Mouse (Mus musculus): ENCODE measurements around the gene Zswim7. TPM values are rescaled to one million over a fixed set of nuclear protein-coding genes. Genes with fewer than 3 reads are reported as not detected.

Gene Zswim7
- polyA plus RNA-seq, 1 experiment from 2014 or later, result 29.4 TPM

GRCm38 (mm10) chr11:62251047-62251446 is 30.1 kb downstream of the Zswim7 start:
- ATAC-seq (ENCODE audit: insufficient number of reproducible peaks, insufficient read depth, low FRiP score, low TSS enrichment), result no peak; the same call in 1 of the 2 replicates
- Histone ChIP-seq H3K4me2 (replicated peaks) (peak overlapping the region; percentile 98), H3K4me3 (peak overlapping the region; percentile 68), H3K4me1 (peaks cover 32% of the 10 kb centered on the region), H3K27ac (peak overlapping the region; percentile 77), H3K9me3 (no peaks in the 10 kb centered on the region), H3K27me3 (0 out of 2 replicates have a peak, but pooled peaks cover 9% of the 10 kb centered on the region), H3K9ac (peak overlapping the region; percentile 25; the same call in 1 of the 2 replicates), H3K36me3 (no peaks in the 10 kb centered on the region)
- 18% methylated on average over 11 of the region's 11 CpGs for WGBS

GRCm38 (mm10) chr11:62249266-62250037 is 31.7 kb downstream of the Zswim7 start:
- H3K4me1 ChIP-seq, result peaks cover 32% of the 10 kb centered on the region
- H3K9ac ChIP-seq, result peak overlapping the region; percentile 63
- no peaks in the 10 kb centered on the region for H3K36me3 ChIP-seq
- H3K4me2 ChIP-seq (replicated peaks), result peak overlapping the region; percentile 98
- H3K27ac ChIP-seq, result no peak overlapping the region
- 2% methylated on average over 35 of the region's 35 CpGs for WGBS
- H3K27me3 ChIP-seq, result 0 out of 2 replicates have a peak, but pooled peaks cover 9% of the 10 kb centered on the region
- no peaks in the 10 kb centered on the region for H3K9me3 ChIP-seq
- peak overlapping the region; percentile 68 for H3K4me3 ChIP-seq
- ATAC-seq (ENCODE audit: insufficient number of reproducible peaks, insufficient read depth, low FRiP score, low TSS enrichment), result no peak; the same call in 1 of the 2 replicates

- peak within 1 kb of the TSS; percentile 63 for H3K9ac ChIP-seq
- no peaks in the 10 kb centered on the region for H3K36me3 ChIP-seq
- under 1% methylated on average over 69 of the region's 69 CpGs for WGBS
- H3K4me1 ChIP-seq, result peaks cover 32% of the 10 kb centered on the region
- H3K9me3 ChIP-seq, result no peaks in the 10 kb centered on the region
- H3K27ac ChIP-seq, result 0 out of 2 replicates have a peak within 1 kb of the TSS, but pooled peaks have one; percentile 46
- H3K4me3 ChIP-seq, result peak within 1 kb of the TSS; percentile 68
- peak within 1 kb of the TSS; percentile 98 for H3K4me2 ChIP-seq (replicated peaks)
- ATAC-seq (ENCODE audit: insufficient number of reproducible peaks, insufficient read depth, low FRiP score, low TSS enrichment), result peak; percentile 88
- H3K27me3 ChIP-seq, result 0 out of 2 replicates have a peak, but pooled peaks cover 9% of the 10 kb centered on the region
Measured at GRCm38 (mm10) chr11:62248401-62249244, 32.6 kb downstream of the Zswim7 start, which contains the start of gene Adora2b. Gene Adora2b, plus strand, starts transcription at chr11:62248984.

- peak overlapping the region; percentile 63 for H3K9ac ChIP-seq
- no peaks in the 10 kb centered on the region for H3K9me3 ChIP-seq
- no peaks in the 10 kb centered on the region for H3K36me3 ChIP-seq
- H3K27ac ChIP-seq, result 0 out of 2 replicates have a peak overlapping the region, but pooled peaks have one; percentile 46
- peaks cover 25% of the 10 kb centered on the region for H3K4me1 ChIP-seq
- peak overlapping the region; percentile 68 for H3K4me3 ChIP-seq
- no peak for ATAC-seq (ENCODE audit: insufficient number of reproducible peaks, insufficient read depth, low FRiP score, low TSS enrichment)
- H3K27me3 ChIP-seq, result 0 out of 2 replicates have a peak, but pooled peaks cover 9% of the 10 kb centered on the region
- H3K4me2 ChIP-seq (replicated peaks), result peak overlapping the region; percentile 98
- WGBS, result 37% methylated on average over 18 of the region's 18 CpGs
Measured at GRCm38 (mm10) chr11:62247759-62248400, 33.3 kb downstream of the Zswim7 start.

GRCm38 (mm10) chr11:62244471-62244870 is 36.7 kb downstream of the Zswim7 start:
- Histone ChIP-seq H3K27ac (no peak overlapping the region), H3K4me1 (peaks cover 3% of the 10 kb centered on the region; the same call in 1 of the 2 replicates), H3K27me3 (no peaks in the 10 kb centered on the region), H3K9me3 (no peaks in the 10 kb centered on the region), H3K36me3 (no peaks in the 10 kb centered on the region), H3K4me3 (no peak overlapping the region), H3K4me2 (replicated peaks) (no peak overlapping the region), H3K9ac (no peak overlapping the region)
- 80% methylated on average over 4 of the region's 4 CpGs for WGBS
- no peak for ATAC-seq (ENCODE audit: insufficient number of reproducible peaks, insufficient read depth, low FRiP score, low TSS enrichment)

GRCm38 (mm10) chr11:62243871-62244270 is 37.3 kb downstream of the Zswim7 start:
- Histone ChIP-seq H3K4me1 (no peaks in the 10 kb centered on the region; the same call in 1 of the 2 replicates), H3K9ac (no peak overlapping the region), H3K27ac (no peak overlapping the region), H3K9me3 (no peaks in the 10 kb centered on the region), H3K27me3 (no peaks in the 10 kb centered on the region), H3K4me3 (no peak overlapping the region), H3K4me2 (replicated peaks) (no peak overlapping the region), H3K36me3 (no peaks in the 10 kb centered on the region)
- ATAC-seq (ENCODE audit: insufficient number of reproducible peaks, insufficient read depth, low FRiP score, low TSS enrichment), result no peak
- WGBS, result 91% methylated on average over 8 of the region's 8 CpGs

- 74% methylated on average over 12 of the region's 12 CpGs for WGBS
- ATAC-seq (ENCODE audit: insufficient number of reproducible peaks, insufficient read depth, low FRiP score, low TSS enrichment), result no peak
Measured at GRCm38 (mm10) chr11:62240631-62241261, 40.4 kb downstream of the Zswim7 start.

GRCm38 (mm10) chr11:62224797-62225196 is 56.4 kb downstream of the Zswim7 start:
- no peak overlapping the region for H3K4me2 ChIP-seq (replicated peaks)
- no peak for ATAC-seq (ENCODE audit: insufficient number of reproducible peaks, insufficient read depth, low FRiP score, low TSS enrichment)
- H3K9ac ChIP-seq, result no peak overlapping the region
- no peak overlapping the region for H3K27ac ChIP-seq
- H3K36me3 ChIP-seq, result no peaks in the 10 kb centered on the region
- no peaks in the 10 kb centered on the region for H3K9me3 ChIP-seq
- no peaks in the 10 kb centered on the region for H3K27me3 ChIP-seq
- H3K4me3 ChIP-seq, result no peak overlapping the region
- no peaks in the 10 kb centered on the region for H3K4me1 ChIP-seq
- WGBS, result 62% methylated on average over 4 of the region's 4 CpGs

More at GRCm38 (mm10) chr11:62240631-62241261, 40.4 kb downstream of the Zswim7 start:
- Histone ChIP-seq H3K36me3 (no peaks in the 10 kb centered on the region), H3K9ac (no peak overlapping the region), H3K27ac (no peak overlapping the region), H3K27me3 (no peaks in the 10 kb centered on the region), H3K4me1 (no peaks in the 10 kb centered on the region), H3K4me2 (replicated peaks) (no peak overlapping the region), H3K9me3 (no peaks in the 10 kb centered on the region), H3K4me3 (no peak overlapping the region)

- H3K4me3 ChIP-seq, result no peak overlapping the region
- 93% methylated on average over 7 of the region's 7 CpGs for WGBS
- ATAC-seq (ENCODE audit: insufficient number of reproducible peaks, insufficient read depth, low FRiP score, low TSS enrichment), result no peak
Measured at GRCm38 (mm10) chr11:62223962-62224361, 57.2 kb downstream of the Zswim7 start.

GRCm38 (mm10) chr11:62223416-62223815 is 57.8 kb downstream of the Zswim7 start:
- Histone ChIP-seq H3K4me3 (no peak overlapping the region), H3K36me3 (no peaks in the 10 kb centered on the region), H3K4me2 (replicated peaks) (no peak overlapping the region), H3K27ac (no peak overlapping the region), H3K4me1 (no peaks in the 10 kb centered on the region), H3K9me3 (no peaks in the 10 kb centered on the region), H3K9ac (no peak overlapping the region), H3K27me3 (no peaks in the 10 kb centered on the region)
- WGBS, result 83% methylated on average over 5 of the region's 5 CpGs
- ATAC-seq (ENCODE audit: insufficient number of reproducible peaks, insufficient read depth, low FRiP score, low TSS enrichment), result no peak

More at GRCm38 (mm10) chr11:62223962-62224361, 57.2 kb downstream of the Zswim7 start:
- no peak overlapping the region for H3K9ac ChIP-seq
- no peaks in the 10 kb centered on the region for H3K36me3 ChIP-seq
- no peaks in the 10 kb centered on the region for H3K4me1 ChIP-seq
- H3K27me3 ChIP-seq, result no peaks in the 10 kb centered on the region
- H3K9me3 ChIP-seq, result no peaks in the 10 kb centered on the region
- H3K27ac ChIP-seq, result no peak overlapping the region
- H3K4me2 ChIP-seq (replicated peaks), result no peak overlapping the region

Data from embryonic facial prominence, embryonic 12.5 days (tissue).